Mouse (Mus musculus): Measurements from ENCODE around the gene Tut4. TPM values are rescaled to one million over a fixed set of nuclear protein-coding genes. Genes with fewer than 3 reads are reported as not detected.

The Tut4 gene
- polyA plus RNA-seq (2017; shearing (Covaris generic)) = 10 to 100 TPM; 76.3 to 87.0 TPM

GRCm38 (mm10) chr4:108459231-108460155 lies at the start of gene Tut4:
TSS of gene Tut4 (plus strand) at chr4:108459426.

GRCm38 (mm10) chr4:108578840-108579742 lies 119.9 kb downstream of the Tut4 start, which contains the start of the genes Prpf38a and Orc1:
TSS of gene Prpf38a (minus strand) at chr4:108579336.
TSS of gene Orc1 (plus strand) at chr4:108579423.

Other genes with a start within 250 kb of the Tut4 start
- gene Zyg11a, start 241.4 kb upstream of the Tut4 start, polyA plus RNA-seq (2017; shearing (Covaris generic)) = under 1 TPM in 1 of 2 experiments, not detected in 1; 0.32 TPM
- 10 to 100 TPM; 20.5 to 21.8 TPM for gene Zyg11b, start 158.3 kb upstream of the Tut4 start, polyA plus RNA-seq (2017; shearing (Covaris generic))
- gene Coa7, start 131.3 kb upstream of the Tut4 start, polyA plus RNA-seq (2017; shearing (Covaris generic)) = 10 to 100 TPM; 18.6 to 39.5 TPM
- not detected for gene Shisal2a, start 76.1 kb upstream of the Tut4 start, polyA plus RNA-seq (2017; shearing (Covaris generic))
- gene Gpx7, start 52.5 kb upstream of the Tut4 start, polyA plus RNA-seq (2017; shearing (Covaris generic)) = 1 to 10 TPM; 2.1 to 3.4 TPM
- gene Prpf38a, start 119.9 kb downstream of the Tut4 start, polyA plus RNA-seq (2017; shearing (Covaris generic)) = 10 to 100 TPM; 54.8 to 57.0 TPM
- gene Orc1, start 120.0 kb downstream of the Tut4 start, polyA plus RNA-seq (2017; shearing (Covaris generic)) = 1 to 10 TPM; 3.0 to 3.5 TPM
- 10 to 100 TPM; 49.8 to 78.2 TPM for gene Cc2d1b, start 160.5 kb downstream of the Tut4 start, polyA plus RNA-seq (2017; shearing (Covaris generic))